Mouse (Mus musculus) heart, postnatal 0 days (tissue): ENCODE data around the gene Extl1.
"Not testable (repeated sequence)": the region's sequence is repeated elsewhere in the genome, so short reads cannot be mapped to it uniquely, and the experiment has no call there.

Experiments used
- CTCF ChIP-seq: IDR thresholded peaks from 2 replicates; pipeline ENCODE4 v1.5.1; 2016; ENCODE audit warnings: antibody characterized with exemption, control low read depth, low read depth
- EP300 ChIP-seq: IDR thresholded peaks from 2 replicates; pipeline ENCODE4 v1.6.1; 2016; ENCODE audit warnings: antibody characterized with exemption, low read depth

DNA sequence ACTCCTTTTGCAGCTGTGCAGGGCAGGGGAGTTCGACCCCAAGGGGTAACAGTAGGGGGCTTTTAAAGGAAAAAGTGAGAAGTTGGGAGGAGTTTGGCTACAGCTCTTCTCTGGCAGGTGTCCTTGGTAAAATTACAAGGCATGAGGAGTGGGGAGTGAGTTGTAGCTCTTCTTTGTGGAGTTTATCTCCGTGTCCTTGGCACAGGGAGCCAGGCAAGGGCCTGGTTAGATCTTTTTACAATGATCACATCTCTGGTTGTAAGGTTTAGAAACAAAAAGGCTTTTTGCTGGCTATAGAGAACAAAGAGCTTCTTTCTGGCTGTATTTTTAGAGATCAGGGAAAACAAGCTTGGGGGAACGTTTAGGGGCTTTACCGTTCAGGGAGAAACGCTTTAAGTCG is 42.4 kb downstream of the Extl1 start:
- TF ChIP-seq CTCF, EP300: not testable (repeated sequence)
